Comparison of ENCODE assay signal across 23 mouse cellular contexts in the genomic region with DNA sequence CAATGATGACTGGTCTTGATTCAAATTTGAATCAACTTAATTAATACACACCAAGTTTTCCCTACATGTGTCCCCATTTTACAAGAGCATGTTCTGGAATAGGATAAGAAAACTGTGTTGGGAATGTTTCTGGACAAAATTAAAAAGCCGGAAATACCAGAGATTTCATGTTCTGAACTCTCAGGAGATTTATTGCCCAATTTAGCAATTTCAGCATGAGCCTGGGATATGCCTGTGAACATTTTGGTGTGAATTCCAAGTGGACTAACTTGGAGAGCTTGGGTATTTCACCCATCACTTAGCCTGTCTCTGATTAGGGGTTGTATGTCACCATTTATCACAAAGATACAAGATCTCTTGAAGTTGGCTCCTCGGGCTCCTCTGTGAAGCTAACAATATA.
DNase-seq lines count a peak whose midpoint lies in the region; ATAC-seq and TF ChIP-seq lines count a peak whose summit lies in the region.
"Had no signal": no experiment of that assay in that cellular context is flagged by ENCODE, and none has a peak within 500 bp of the region (broad histone marks: within the 10 kb centered on the region; RNA-seq: fewer than 3 reads in every experiment).

No protein-coding gene starts in this region.

- H3K4me2 ChIP-seq in lung, embryonic 14.5 days: no peak overlapping the region
- no peak overlapping the region for H3K4me2 ChIP-seq in forebrain, postnatal 0 days (ENCODE audit: low read depth)
- H3K4me2 ChIP-seq: forebrain, embryonic 15.5 days; heart, embryonic 12.5 days; hindbrain, embryonic 15.5 days; intestine, embryonic 15.5 days; limb, embryonic 13.5 days; liver, embryonic 15.5 days; neural tube, embryonic 13.5 days had no signal

- H3K36me3 ChIP-seq in lung, embryonic 14.5 days (ENCODE audit: insufficient read depth): no peaks in the 10 kb centered on the region
- H3K36me3 ChIP-seq in forebrain, postnatal 0 days (ENCODE audit: insufficient read depth): no peaks in the 10 kb centered on the region
- H3K36me3 ChIP-seq: forebrain, embryonic 15.5 days; heart, embryonic 12.5 days; hindbrain, embryonic 15.5 days; intestine, embryonic 15.5 days; limb, embryonic 13.5 days; liver, embryonic 15.5 days; neural tube, embryonic 13.5 days had no signal

- 0 out of 2 replicates have a peak, but pooled peaks cover 5% of the 10 kb centered on the region for H3K4me1 ChIP-seq in lung, embryonic 14.5 days (ENCODE audit: insufficient read depth)
- no peaks in the 10 kb centered on the region for H3K4me1 ChIP-seq in forebrain, postnatal 0 days (ENCODE audit: insufficient read depth)
- H3K4me1 ChIP-seq: forebrain, embryonic 15.5 days; hindbrain, embryonic 15.5 days; limb, embryonic 13.5 days; liver, embryonic 15.5 days had no signal

- H3K9ac ChIP-seq in lung, embryonic 14.5 days: no peak overlapping the region
- no peak overlapping the region for H3K9ac ChIP-seq in forebrain, postnatal 0 days
- H3K9ac ChIP-seq: forebrain, embryonic 15.5 days; heart, embryonic 12.5 days; hindbrain, embryonic 15.5 days; intestine, embryonic 15.5 days; limb, embryonic 13.5 days; liver, embryonic 15.5 days; neural tube, embryonic 13.5 days had no signal

- H3K4me3 ChIP-seq in lung, embryonic 14.5 days (ENCODE audit: low read depth, low read length): no peak overlapping the region
- no peak overlapping the region for H3K4me3 ChIP-seq in forebrain, postnatal 0 days (ENCODE audit: low read depth, low read length)
- H3K4me3 ChIP-seq: erythroblast, embryonic 14.5 days; forebrain, embryonic 15.5 days; heart, embryonic 12.5 days; hindbrain, embryonic 15.5 days; intestine, embryonic 15.5 days; limb, embryonic 13.5 days; liver, embryonic 15.5 days; neural tube, embryonic 13.5 days had no signal

- H3K9me3 ChIP-seq in lung, embryonic 14.5 days (ENCODE audit: low read depth, low read length): no peaks in the 10 kb centered on the region
- H3K9me3 ChIP-seq in forebrain, postnatal 0 days (ENCODE audit: low read length): no peaks in the 10 kb centered on the region
- H3K9me3 ChIP-seq: forebrain, embryonic 15.5 days; heart, embryonic 12.5 days; hindbrain, embryonic 15.5 days; intestine, embryonic 15.5 days; limb, embryonic 13.5 days; liver, embryonic 15.5 days; neural tube, embryonic 13.5 days had no signal

- DNase-seq in gastrocnemius, adult 18-20 months (ENCODE audit: low spot score): peak; percentile 10
- no peak for DNase-seq in gastrocnemius, postnatal 10 days
- DNase-seq in kidney, adult 11 months: peak; percentile 11
- DNase-seq in kidney, postnatal 10 days: no peak
- DNase-seq in lung, embryonic 14.5 days: peak; percentile 40
- no peak for DNase-seq in lung, postnatal 4 days
- DNase-seq in adipocyte (ENCODE audit: low spot score): peak; percentile 39
- no peak for DNase-seq in forebrain, postnatal 0 days
- DNase-seq: adrenal gland, postnatal 36 days; cerebellum, adult 11-12 months; cerebellum, postnatal 25 days; midbrain, embryonic 14.5 days; right cerebral cortex, adult 18-20 months; thymus, postnatal 14 days had no signal

- no peak for TF ChIP-seq CTCF in lung, embryonic 14.5 days (IDR thresholded peaks at IDR 0.05; ENCODE audit: low read depth)
- TF ChIP-seq CTCF in forebrain, postnatal 0 days (IDR thresholded peaks at IDR 0.05; ENCODE audit: low read depth): no peak

- WGBS in lung, embryonic 14.5 days: 30% methylated on average over 2 of the region's 2 CpGs
- 89% methylated on average over 2 of the region's 2 CpGs for WGBS in forebrain, postnatal 0 days

- ATAC-seq in lung, embryonic 14.5 days (ENCODE audit: insufficient read depth): no peak
- no peak for ATAC-seq in forebrain, postnatal 0 days
- ATAC-seq: forebrain, embryonic 15.5 days; intestine, embryonic 15.5 days had no signal

- no peaks in the 10 kb centered on the region for H3K27me3 ChIP-seq in lung, embryonic 14.5 days (ENCODE audit: insufficient read depth, low read length)
- no peaks in the 10 kb centered on the region for H3K27me3 ChIP-seq in forebrain, postnatal 0 days (ENCODE audit: insufficient read depth, low read length)
- H3K27me3 ChIP-seq: CH12.LX; forebrain, embryonic 15.5 days; heart, embryonic 12.5 days; hindbrain, embryonic 15.5 days; intestine, embryonic 15.5 days; limb, embryonic 13.5 days; liver, embryonic 15.5 days; neural tube, embryonic 13.5 days had no signal

- no peak overlapping the region for H3K27ac ChIP-seq in lung, embryonic 14.5 days (ENCODE audit: low read depth)
- H3K27ac ChIP-seq in forebrain, postnatal 0 days (ENCODE audit: low read depth, low read length): no peak overlapping the region
- H3K27ac ChIP-seq: forebrain, embryonic 15.5 days; hindbrain, embryonic 15.5 days; intestine, embryonic 15.5 days; limb, embryonic 13.5 days; liver, embryonic 15.5 days; neural tube, embryonic 13.5 days had no signal

Comparison
In these comparisons a context has a peak if more than half of its experiments do, and no peak if none do; other contexts are left out.
1. DNase-seq: peak in gastrocnemius, adult 18-20 months (single experiment), kidney, adult 11 months (single experiment), lung, embryonic 14.5 days (single experiment) and adipocyte (single experiment); none in gastrocnemius, postnatal 10 days (single experiment), kidney, postnatal 10 days (single experiment), lung, postnatal 4 days (0 of 2) and forebrain, postnatal 0 days (single experiment).